Mouse (Mus musculus) liver, embryonic 16.5 days (tissue): Measurements from ENCODE around the gene Tmem54. TPM values are rescaled to one million over a fixed set of nuclear protein-coding genes. Genes with fewer than 3 reads are reported as not detected.

Source experiments
- ATAC-seq: fragments of 200-750 bp; cut with Nextera tagmentation; 2 replicates; pipeline ENCODE4 v1.8.0; 2017; ENCODE audit warnings: low read depth, mild to moderate bottlenecking, moderate number of reproducible peaks, moderate library complexity
- H3K27ac ChIP-seq: fragments of 300-500 bp; sonication (generic); 2 replicates; pipeline ENCODE4 v1.5.1; 2014; ENCODE audit warnings: mild to moderate bottlenecking, low read length
- H3K27me3 ChIP-seq: fragments of 300-500 bp; sonication (generic); 2 replicates; pipeline ENCODE4 v1.6.1; 2014; ENCODE audit warnings: low read depth, low read length, mixed read lengths; ENCODE audit not compliant: control insufficient read depth, insufficient read depth
- H3K36me3 ChIP-seq: fragments of 300-500 bp; sonication (generic); 2 replicates; pipeline ENCODE4 v1.6.1; 2014; ENCODE audit warnings: mild to moderate bottlenecking; ENCODE audit not compliant: control insufficient read depth, insufficient read depth
- H3K4me1 ChIP-seq: fragments of 300-500 bp; sonication (generic); 2 replicates; pipeline ENCODE4 v1.6.1; 2014; ENCODE audit warnings: low read depth, low read length, mixed read lengths; ENCODE audit not compliant: control insufficient read depth
- H3K4me2 ChIP-seq: fragments of 300-500 bp; sonication (generic); 2 replicates; pipeline ENCODE4 v1.6.1; 2014; ENCODE audit warnings: low read depth, low read length, mixed read lengths
- H3K4me3 ChIP-seq: fragments of 300-500 bp; sonication (generic); 2 replicates; pipeline ENCODE4 v1.5.1; 2014; ENCODE audit warnings: low read depth, mild to moderate bottlenecking, low read length
- H3K9ac ChIP-seq: fragments of 300-500 bp; sonication (generic); 2 replicates; pipeline ENCODE4 v1.6.1; 2014; ENCODE audit warnings: low read depth, low read length
- H3K9me3 ChIP-seq: fragments of 300-500 bp; sonication (generic); replicated peaks from 2 replicates; pipeline ENCODE4 v1.6.1; 2016; ENCODE audit warnings: low read length; ENCODE audit not compliant: control insufficient read depth
- WGBS: fragments of 180-500 bp; shearing (Covaris S2); extraction: QIAGEN DNeasy Blood & Tissue Kit; methylation state at CpG from one replicate; pipeline ENCODE4 v1.1.7; 2014; ENCODE audit not compliant: insufficient replicate concordance; 5-methylcytosine and 5-hydroxymethylcytosine counted together
- polyA plus RNA-seq: library from polyadenylated mRNA; unstranded; fragments of >200 nt; fragmentation: Nextera tagmentation; extraction: Ambion mirVana; gene quantifications from 2 replicates; pipeline ENCODE4 v1.2.1, GENCODE M21; 2015

Gene Tmem54
- polyA plus RNA-seq, 1 experiment from 2014 or later = 1.7 TPM

GRCm38 (mm10) chr4:129134799-129135585 is 29.6 kb downstream of the Tmem54 start:
- Histone ChIP-seq H3K9ac (no peak overlapping the region), H3K36me3 (no peaks in the 10 kb centered on the region), H3K4me3 (no peak overlapping the region), H3K4me2 (peak overlapping the region; percentile 22; the same call in 1 of the 2 replicates), H3K4me1 (peaks cover 39% of the 10 kb centered on the region), H3K27me3 (peaks cover 64% of the 10 kb centered on the region), H3K27ac (no peak overlapping the region), H3K9me3 (no peaks in the 10 kb centered on the region)
- WGBS = 7% methylated on average over 15 of the region's 15 CpGs
- ATAC-seq = no peak

GRCm38 (mm10) chr4:129135637-129136036 is 30.3 kb downstream of the Tmem54 start:
- Histone ChIP-seq H3K9me3 (no peaks in the 10 kb centered on the region), H3K4me2 (no peak overlapping the region), H3K4me1 (peaks cover 41% of the 10 kb centered on the region), H3K27ac (no peak overlapping the region), H3K4me3 (no peak overlapping the region), H3K9ac (no peak overlapping the region), H3K27me3 (peaks cover 60% of the 10 kb centered on the region), H3K36me3 (no peaks in the 10 kb centered on the region)
- no peak for ATAC-seq
- WGBS = 33% methylated on average over 2 of the region's 2 CpGs

GRCm38 (mm10) chr4:129136189-129136578 is 30.8 kb downstream of the Tmem54 start:
- H3K27ac ChIP-seq = no peak overlapping the region
- H3K4me3 ChIP-seq = peak overlapping the region; percentile 58
- no peak overlapping the region; the same call in 1 of the 2 replicates for H3K9ac ChIP-seq
- H3K4me2 ChIP-seq = peak overlapping the region; percentile 72
- H3K4me1 ChIP-seq = peaks cover 42% of the 10 kb centered on the region
- H3K36me3 ChIP-seq = no peaks in the 10 kb centered on the region
- peaks cover 55% of the 10 kb centered on the region for H3K27me3 ChIP-seq
- H3K9me3 ChIP-seq = no peaks in the 10 kb centered on the region
- 34% methylated on average over 9 of the region's 9 CpGs for WGBS
- ATAC-seq = no peak

GRCm38 (mm10) chr4:129136579-129137391 is 31.4 kb downstream of the Tmem54 start, which contains the start of gene Fndc5:
TSS of gene Fndc5 (plus strand) at chr4:129136999.
- WGBS = 4% methylated on average over 28 of the region's 80 CpGs
- Histone ChIP-seq H3K4me2 (peak within 1 kb of the TSS; percentile 72), H3K27ac (no peak within 1 kb of the TSS), H3K9me3 (no peaks in the 10 kb centered on the region), H3K4me3 (peak within 1 kb of the TSS; percentile 58), H3K9ac (peak within 1 kb of the TSS; percentile 47), H3K4me1 (peaks cover 49% of the 10 kb centered on the region), H3K27me3 (peaks cover 50% of the 10 kb centered on the region), H3K36me3 (no peaks in the 10 kb centered on the region)
- ATAC-seq = no peak

- H3K4me1 ChIP-seq = peaks cover 54% of the 10 kb centered on the region
- no peaks in the 10 kb centered on the region for H3K9me3 ChIP-seq
- WGBS = 35% methylated on average over 14 of the region's 14 CpGs
- peak overlapping the region; percentile 72 for H3K4me2 ChIP-seq
- no peak for ATAC-seq
- H3K4me3 ChIP-seq = peak overlapping the region; percentile 58
- no peak overlapping the region for H3K27ac ChIP-seq
- H3K36me3 ChIP-seq = no peaks in the 10 kb centered on the region
- H3K27me3 ChIP-seq = peaks cover 45% of the 10 kb centered on the region
- H3K9ac ChIP-seq = no peak overlapping the region
Observed at GRCm38 (mm10) chr4:129137392-129138321, 32.3 kb downstream of the Tmem54 start.

GRCm38 (mm10) chr4:129139642-129140041 is 34.3 kb downstream of the Tmem54 start:
- no peaks in the 10 kb centered on the region for H3K36me3 ChIP-seq
- peak overlapping the region; percentile 47 for H3K9ac ChIP-seq
- H3K27me3 ChIP-seq = peaks cover 40% of the 10 kb centered on the region
- peak overlapping the region; percentile 54 for H3K4me2 ChIP-seq
- WGBS = 31% methylated on average over 5 of the region's 5 CpGs
- H3K4me1 ChIP-seq = peaks cover 53% of the 10 kb centered on the region
- no peaks in the 10 kb centered on the region for H3K9me3 ChIP-seq
- H3K27ac ChIP-seq = peak overlapping the region; percentile 87
- peak; percentile 94 for ATAC-seq
- peak overlapping the region; percentile 14; the same call in 1 of the 2 replicates for H3K4me3 ChIP-seq

GRCm38 (mm10) chr4:129140808-129141207 is 35.5 kb downstream of the Tmem54 start:
- Histone ChIP-seq H3K4me1 (peaks cover 52% of the 10 kb centered on the region), H3K27ac (peak overlapping the region; percentile 87), H3K9ac (peak overlapping the region; percentile 11; the same call in 1 of the 2 replicates), H3K4me2 (peak overlapping the region; percentile 40), H3K9me3 (no peaks in the 10 kb centered on the region), H3K36me3 (no peaks in the 10 kb centered on the region), H3K27me3 (peaks cover 29% of the 10 kb centered on the region), H3K4me3 (no peak overlapping the region)
- ATAC-seq = peak; percentile 32
- 20% methylated on average over 4 of the region's 4 CpGs for WGBS
